Mouse (Mus musculus): ENCODE results near the gene Vcam1. TPM values are rescaled to one million over a fixed set of nuclear protein-coding genes. Genes with fewer than 3 reads are reported as not detected.

Vcam1 gene
- total and polyA plus RNA-seq, 2 experiments from 2014 or later: 49.3 to 62.4 TPM

DNA sequence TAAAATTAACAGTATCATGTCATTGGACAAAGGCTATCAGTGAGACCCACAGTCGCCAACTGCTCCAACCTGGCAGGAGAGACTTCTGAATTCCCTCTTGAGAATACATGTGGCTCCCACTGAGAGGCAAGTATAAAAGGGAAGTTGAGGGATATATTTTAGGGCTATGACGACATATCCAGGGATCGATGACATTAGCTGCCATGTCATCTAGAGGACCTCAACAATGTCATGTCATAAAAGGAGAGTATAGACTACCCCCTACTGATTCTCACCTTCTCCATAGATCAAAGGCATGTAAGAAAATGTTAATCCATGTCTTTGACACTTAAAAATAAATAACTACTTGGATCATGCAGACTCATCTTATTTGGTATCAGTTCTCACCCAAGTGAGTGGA is 1.2 kb upstream of the Vcam1 start:
- ATAC-seq (ENCODE audit: insufficient read depth, low read depth): no peak
- H3K4me2 ChIP-seq (ENCODE audit: low read depth, low read length): no peak overlapping the region
- no peak for TF ChIP-seq CTCF (IDR thresholded peaks at IDR 0.05; ENCODE audit: low read depth)
- TF ChIP-seq EP300 (IDR thresholded peaks at IDR 0.05; ENCODE audit: low read depth): no peak
- H3K4me1 ChIP-seq (ENCODE audit: control insufficient read depth, insufficient read depth): peaks cover 10% of the 10 kb centered on the region; the same call in 1 of the 2 replicates
- no peaks in the 10 kb centered on the region for H3K27me3 ChIP-seq (ENCODE audit: control insufficient read depth, insufficient read depth, low read length)
- 73% methylated on average over 3 of the region's 3 CpGs for WGBS
- no peak overlapping the region for H3K4me3 ChIP-seq (ENCODE audit: low read depth, low read length)
- H3K36me3 ChIP-seq (replicated peaks; ENCODE audit: control insufficient read depth, insufficient read depth, low read length): no peaks in the 10 kb centered on the region
- no peak for DNase-seq (ENCODE audit: low spot score)
- H3K9ac ChIP-seq (replicated peaks; ENCODE audit: low read depth, low read length): no peak overlapping the region
- no peaks in the 10 kb centered on the region for H3K9me3 ChIP-seq (replicated peaks; ENCODE audit: control insufficient read depth, low read length)
- H3K27ac ChIP-seq (ENCODE audit: low read depth): no peak overlapping the region

DNA sequence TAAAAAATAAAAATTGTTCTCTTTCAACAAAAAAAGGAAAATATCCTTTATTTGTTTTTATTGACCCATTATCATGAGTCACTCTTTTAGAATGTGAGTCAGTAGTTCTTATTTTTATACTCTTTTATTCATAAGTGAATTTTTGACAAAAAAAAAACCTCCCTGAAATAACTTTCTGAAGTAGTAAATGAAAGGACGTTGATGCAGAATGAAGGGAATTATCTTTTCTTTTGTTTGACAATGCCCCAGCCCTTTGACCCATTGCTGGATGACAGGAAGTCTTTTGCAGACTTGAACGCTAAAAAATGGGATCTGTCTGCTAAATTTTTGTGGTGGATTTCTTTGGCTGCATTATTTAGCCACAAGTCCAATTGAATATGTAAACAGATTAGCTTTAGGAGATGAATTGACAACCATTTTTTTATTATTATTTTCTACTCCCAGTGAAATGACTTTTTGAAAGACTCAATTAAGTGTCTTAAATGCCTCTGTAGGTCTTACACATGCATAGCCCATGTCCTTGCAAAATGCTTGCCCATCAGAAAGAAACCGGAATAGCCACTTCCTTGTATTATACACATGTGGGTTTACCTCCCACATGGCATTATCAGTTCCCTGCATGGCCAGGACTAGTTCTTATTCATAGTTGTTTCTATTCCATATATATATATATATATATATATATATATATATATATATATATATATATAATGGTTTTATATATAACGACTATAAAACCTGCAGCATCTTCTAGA is 530 bp upstream of the Vcam1 start:
- Histone ChIP-seq H3K27me3 (ENCODE audit: control insufficient read depth, insufficient read depth, low read length) (no peaks in the 10 kb centered on the region), H3K27ac (ENCODE audit: low read depth) (no peak overlapping the region), H3K4me1 (ENCODE audit: control insufficient read depth, insufficient read depth) (peaks cover 14% of the 10 kb centered on the region), H3K9me3 (replicated peaks; ENCODE audit: control insufficient read depth, low read length) (no peaks in the 10 kb centered on the region), H3K4me2 (ENCODE audit: low read depth, low read length) (peak overlapping the region; percentile 82), H3K9ac (replicated peaks; ENCODE audit: low read depth, low read length) (no peak overlapping the region), H3K4me3 (ENCODE audit: low read depth, low read length) (peak overlapping the region; percentile 64), H3K36me3 (replicated peaks; ENCODE audit: control insufficient read depth, insufficient read depth, low read length) (no peaks in the 10 kb centered on the region)
- TF ChIP-seq CTCF (IDR thresholded peaks at IDR 0.05; ENCODE audit: low read depth): no peak
- TF ChIP-seq EP300 (IDR thresholded peaks at IDR 0.05; ENCODE audit: low read depth): no peak
- WGBS: 52% methylated on average over 4 of the region's 4 CpGs
- DNase-seq (ENCODE audit: low spot score) (no peak), ATAC-seq (ENCODE audit: insufficient read depth, low read depth) (no peak)

DNA sequence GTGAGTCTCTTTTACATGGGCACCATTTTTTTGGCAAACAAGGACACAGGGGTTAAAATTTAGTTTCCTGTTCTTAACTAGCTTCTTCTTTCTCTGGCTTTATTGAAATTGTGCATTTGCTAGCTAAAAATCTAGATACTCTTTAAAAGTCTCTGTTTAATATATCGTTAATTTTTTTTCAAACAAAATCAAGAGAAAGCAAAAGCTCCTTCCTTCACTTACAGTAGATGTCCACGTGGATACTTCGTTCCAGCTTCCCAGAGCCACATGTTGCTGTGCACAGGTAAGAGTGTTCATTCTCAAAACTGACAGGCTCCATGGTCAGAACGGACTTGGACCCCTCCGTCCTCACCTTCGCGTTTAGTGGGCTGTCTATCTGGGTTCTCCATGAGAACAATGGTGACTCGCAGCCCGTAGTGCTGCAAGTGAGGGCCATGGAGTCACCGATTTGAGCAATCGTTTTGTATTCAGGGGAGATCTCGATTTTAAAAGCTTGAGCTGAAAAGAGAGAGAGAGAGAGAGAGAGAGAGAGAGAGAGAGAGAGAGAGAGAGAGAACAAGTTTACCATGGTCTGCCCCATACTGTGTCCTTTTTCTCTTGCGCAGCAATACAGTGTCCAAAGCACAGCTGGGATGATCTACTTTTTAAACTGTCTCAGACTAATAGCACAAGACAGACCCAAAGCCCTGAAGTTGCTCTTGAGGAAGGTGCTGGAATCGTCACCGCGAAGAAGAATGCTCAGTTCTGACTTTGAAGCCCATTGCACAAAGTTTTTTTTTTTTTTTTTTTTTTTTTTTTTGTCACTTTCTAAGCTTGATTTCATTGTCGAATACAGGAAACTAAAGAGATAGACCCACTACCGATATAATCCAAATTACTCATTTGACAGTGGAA is 930 bp downstream of the Vcam1 start:
- H3K4me1 ChIP-seq (ENCODE audit: control insufficient read depth, insufficient read depth): peaks cover 14% of the 10 kb centered on the region
- 19% methylated on average over 18 of the region's 18 CpGs for WGBS
- no peak for DNase-seq (ENCODE audit: low spot score)

DNA sequence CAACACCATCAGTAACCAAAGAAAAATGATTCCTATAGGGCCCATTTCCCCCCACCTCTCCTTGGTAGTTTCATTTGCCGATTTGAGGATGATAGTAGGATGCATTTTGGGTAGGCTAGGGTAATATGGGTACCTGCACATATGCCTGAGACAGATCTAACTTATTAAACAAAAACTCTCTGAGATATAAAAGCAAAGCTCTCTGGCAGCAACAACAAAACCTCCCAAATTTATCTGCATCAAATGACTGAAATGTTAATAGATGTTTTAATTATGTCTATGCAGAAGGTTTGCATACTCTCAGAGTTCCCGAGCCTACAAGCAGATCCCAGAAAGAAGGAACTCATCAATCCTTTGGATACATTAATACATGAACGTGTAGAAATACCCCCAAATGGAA is 1.7 kb downstream of the Vcam1 start:
- ATAC-seq (ENCODE audit: insufficient read depth, low read depth): no peak
- Histone ChIP-seq H3K4me3 (ENCODE audit: low read depth, low read length) (peak overlapping the region; percentile 64), H3K4me1 (ENCODE audit: control insufficient read depth, insufficient read depth) (peaks cover 14% of the 10 kb centered on the region), H3K27me3 (ENCODE audit: control insufficient read depth, insufficient read depth, low read length) (no peaks in the 10 kb centered on the region), H3K9me3 (replicated peaks; ENCODE audit: control insufficient read depth, low read length) (no peaks in the 10 kb centered on the region), H3K27ac (ENCODE audit: low read depth) (peak overlapping the region; percentile 84), H3K4me2 (ENCODE audit: low read depth, low read length) (peak overlapping the region; percentile 82), H3K9ac (replicated peaks; ENCODE audit: low read depth, low read length) (peak overlapping the region; percentile 73), H3K36me3 (replicated peaks; ENCODE audit: control insufficient read depth, insufficient read depth, low read length) (peaks cover 11% of the 10 kb centered on the region)
- 31% methylated on average over 3 of the region's 3 CpGs for WGBS
- no peak for DNase-seq (ENCODE audit: low spot score)
- TF ChIP-seq EP300 (IDR thresholded peaks at IDR 0.05; ENCODE audit: low read depth) (no peak), CTCF (IDR thresholded peaks at IDR 0.05; ENCODE audit: low read depth) (no peak)

More for the DNA sequence above, 930 bp downstream of the Vcam1 start:
- no peaks in the 10 kb centered on the region for H3K27me3 ChIP-seq (ENCODE audit: control insufficient read depth, insufficient read depth, low read length)
- peak overlapping the region; percentile 64 for H3K4me3 ChIP-seq (ENCODE audit: low read depth, low read length)
- H3K36me3 ChIP-seq (replicated peaks; ENCODE audit: control insufficient read depth, insufficient read depth, low read length): peaks cover 10% of the 10 kb centered on the region
- H3K9me3 ChIP-seq (replicated peaks; ENCODE audit: control insufficient read depth, low read length): no peaks in the 10 kb centered on the region
- H3K4me2 ChIP-seq (ENCODE audit: low read depth, low read length): peak overlapping the region; percentile 82
- ATAC-seq (ENCODE audit: insufficient read depth, low read depth): no peak; the same call in 1 of the 2 replicates
- H3K9ac ChIP-seq (replicated peaks; ENCODE audit: low read depth, low read length): peak overlapping the region; percentile 73
- TF ChIP-seq EP300 (IDR thresholded peaks at IDR 0.05; ENCODE audit: low read depth) (no peak), CTCF (IDR thresholded peaks at IDR 0.05; ENCODE audit: low read depth) (no peak)
- H3K27ac ChIP-seq (ENCODE audit: low read depth): peak overlapping the region; percentile 84

DNA sequence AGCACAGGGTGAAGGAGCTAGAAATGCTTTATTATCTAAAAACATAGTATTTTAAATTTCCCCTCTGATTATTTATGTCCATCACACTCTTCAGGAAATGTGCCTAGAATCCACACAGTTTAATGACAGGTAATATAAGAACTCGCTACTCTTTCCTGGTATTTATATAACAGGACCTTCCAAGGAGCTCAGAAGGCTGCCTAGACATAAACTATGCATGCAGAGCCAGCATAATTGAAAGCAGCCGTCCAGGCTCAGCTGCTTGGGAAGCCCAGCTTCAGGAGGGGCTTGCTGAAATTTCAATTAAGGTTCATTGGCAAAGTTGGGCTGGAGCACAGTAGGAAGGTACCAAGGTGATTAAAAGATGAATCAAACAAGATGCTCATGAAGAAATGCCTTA is 2.2 kb downstream of the Vcam1 start:
- 23% methylated on average over 2 of the region's 2 CpGs for WGBS
- no peak overlapping the region; the same call in 1 of the 2 replicates for H3K9ac ChIP-seq (replicated peaks; ENCODE audit: low read depth, low read length)
- H3K27ac ChIP-seq (ENCODE audit: low read depth): peak overlapping the region; percentile 87
- ATAC-seq (ENCODE audit: insufficient read depth, low read depth): no peak
- TF ChIP-seq EP300 (IDR thresholded peaks at IDR 0.05; ENCODE audit: low read depth): no peak
- no peak for TF ChIP-seq CTCF (IDR thresholded peaks at IDR 0.05; ENCODE audit: low read depth)
- peaks cover 15% of the 10 kb centered on the region for H3K36me3 ChIP-seq (replicated peaks; ENCODE audit: control insufficient read depth, insufficient read depth, low read length)
- DNase-seq (ENCODE audit: low spot score): no peak
- no peaks in the 10 kb centered on the region for H3K27me3 ChIP-seq (ENCODE audit: control insufficient read depth, insufficient read depth, low read length)
- peak overlapping the region; percentile 64 for H3K4me3 ChIP-seq (ENCODE audit: low read depth, low read length)
- no peaks in the 10 kb centered on the region for H3K9me3 ChIP-seq (replicated peaks; ENCODE audit: control insufficient read depth, low read length)
- H3K4me2 ChIP-seq (ENCODE audit: low read depth, low read length): peak overlapping the region; percentile 82
- peaks cover 14% of the 10 kb centered on the region for H3K4me1 ChIP-seq (ENCODE audit: control insufficient read depth, insufficient read depth)

All from heart, postnatal 0 days (tissue).